ENCODE assay signal across 8 mouse cellular contexts in genomic region chr5:75977441-75978373, GRCm38 (mm10). TPM values are rescaled to one million over a fixed set of nuclear protein-coding genes. Genes with fewer than 3 reads are reported as not detected.
DNase-seq lines count a peak whose midpoint lies in the region; ATAC-seq lines count a peak whose summit lies in the region.

No protein-coding gene starts in this region.

- peak; percentile 16 to 33 for DNase-seq in layer of hippocampus, postnatal 10 days (ENCODE audit: low spot score in 2 of 2)
- DNase-seq in layer of hippocampus, adult 8-10 months (ENCODE audit: low spot score in 2 of 2), result no peak
- DNase-seq in right cerebral cortex, postnatal 25 days, result peak; percentile 15
- DNase-seq in Muller cell, postnatal 12 days (ENCODE audit: inconsistent ontology term), result no peak

- H3K4me2 ChIP-seq in forebrain, embryonic 13.5 days, result peak overlapping the region; percentile 98
- H3K4me2 ChIP-seq in kidney, embryonic 15.5 days, result peak overlapping the region; percentile 97

- peak overlapping the region; percentile 71 for H3K9ac ChIP-seq in forebrain, embryonic 13.5 days
- peak overlapping the region; percentile 56 for H3K9ac ChIP-seq in kidney, embryonic 15.5 days

- no peaks in the 10 kb centered on the region for H3K79me2 ChIP-seq in macrophage (ENCODE audit: inconsistent target)

- 1% methylated on average over 54 of the region's 54 CpGs for whole genome bisulfite sequencing in forebrain, embryonic 13.5 days
- WGBS in kidney, embryonic 15.5 days, result 1% methylated on average over 54 of the region's 54 CpGs
- WGBS in macrophage (ENCODE audit: missing documents), result 17% methylated on average over 54 of the region's 54 CpGs

- H3K9me3 ChIP-seq in forebrain, embryonic 13.5 days (replicated peaks), result no peaks in the 10 kb centered on the region
- no peaks in the 10 kb centered on the region; the same call in 1 of the 2 replicates for H3K9me3 ChIP-seq in kidney, embryonic 15.5 days (replicated peaks)

- H3K4me3 ChIP-seq in brown adipose tissue, adult 24 weeks (ENCODE audit: insufficient read depth, low read depth, low read length), result peak overlapping the region; percentile 91
- H3K4me3 ChIP-seq in forebrain, embryonic 13.5 days, result peak overlapping the region; percentile 58
- H3K4me3 ChIP-seq in kidney, embryonic 15.5 days (replicated peaks), result peak overlapping the region; percentile 61
- H3K4me3 ChIP-seq in macrophage (ENCODE audit: inconsistent target), result peak overlapping the region; percentile 47

- peaks cover 7% of the 10 kb centered on the region; the same call in 1 of the 2 replicates for H3K4me1 ChIP-seq in brown adipose tissue, adult 24 weeks (ENCODE audit: control insufficient read depth, insufficient read depth, insufficient read length, low read length)
- peaks cover 18% of the 10 kb centered on the region for H3K4me1 ChIP-seq in forebrain, embryonic 13.5 days
- H3K4me1 ChIP-seq in kidney, embryonic 15.5 days, result peaks cover 20% of the 10 kb centered on the region

- ATAC-seq in forebrain, embryonic 13.5 days, result peak; percentile 72
- ATAC-seq in kidney, embryonic 15.5 days (replicated peaks; ENCODE audit: low FRiP score), result peak; percentile 77

- H3K27me3 ChIP-seq in forebrain, embryonic 13.5 days, result peaks cover 93% of the 10 kb centered on the region
- peaks cover 66% of the 10 kb centered on the region for H3K27me3 ChIP-seq in kidney, embryonic 15.5 days

- no peaks in the 10 kb centered on the region for H3K36me3 ChIP-seq in forebrain, embryonic 13.5 days (ENCODE audit: poor library complexity, severe bottlenecking)
- H3K36me3 ChIP-seq in kidney, embryonic 15.5 days, result no peaks in the 10 kb centered on the region
- no peaks in the 10 kb centered on the region for H3K36me3 ChIP-seq in macrophage (ENCODE audit: inconsistent target)

- peak overlapping the region; percentile 92 for H3K27ac ChIP-seq in brown adipose tissue, adult 24 weeks (replicated peaks; ENCODE audit: low read depth, low read length)
- no peak overlapping the region for H3K27ac ChIP-seq in forebrain, embryonic 13.5 days
- H3K27ac ChIP-seq in kidney, embryonic 15.5 days, result peak overlapping the region; percentile 69
- H3K27ac ChIP-seq in macrophage, result no peak overlapping the region

RNA-seq across cellular contexts. Expression of gene Kdr, which starts 0.6 kb away (rescaled TPM):
- total RNA-seq in layer of hippocampus, postnatal 10 days (2021), result 10 to 100 TPM; 26.9 to 30.2 TPM
- total RNA-seq in layer of hippocampus, adult 8-10 months (2022), result 1 to 10 TPM; 5.6 to 9.1 (median 7.6) TPM
- polyA plus RNA-seq in brown adipose tissue, adult 24 weeks (2012; ENCODE audit: insufficient read depth, insufficient read length, missing spikeins), result 22.0 and 39.9 TPM in 2 replicates
- polyA plus RNA-seq in forebrain, embryonic 13.5 days (2015; fragmentation: Nextera tagmentation; extraction: Ambion mirVana), result 16.9 and 17.3 TPM in 2 replicates
- polyA plus RNA-seq in kidney, embryonic 15.5 days (2015; fragmentation: Nextera tagmentation; extraction: Ambion mirVana), result 37.8 and 41.7 TPM in 2 replicates
- 10 to 100 TPM in 12 of 26 experiments, 1 to 10 TPM in 14; 3.9 to 24.2 (median 9.2) TPM for total RNA-seq in macrophage (2018; cell fraction: chromatin; rRNA removed)
- total RNA-seq in macrophage (2018; cell fraction: cytosol; rRNA removed), result 10 to 100 TPM in 18 of 26 experiments, 1 to 10 TPM in 8; 6.7 to 33.5 (median 11.3) TPM
- total RNA-seq in macrophage (2018; cell fraction: nucleus; rRNA removed), result 10 to 100 TPM; 14.2 to 74.0 (median 24.9) TPM
- polyA plus RNA-seq in macrophage (2018), result 4.9 to 13.8 TPM (median 5.8 TPM) in 3 replicates

Comparison
In these comparisons a context has a peak if more than half of its experiments do, and no peak if none do; other contexts are left out.
1. DNase-seq: peak in layer of hippocampus, postnatal 10 days (2 of 2) and right cerebral cortex, postnatal 25 days (single experiment); none in layer of hippocampus, adult 8-10 months (0 of 2) and Muller cell, postnatal 12 days (single experiment).
2. H3K27ac ChIP-seq: peak in brown adipose tissue, adult 24 weeks (single experiment) and kidney, embryonic 15.5 days (single experiment); none in forebrain, embryonic 13.5 days (single experiment) and macrophage (single experiment).
3. Peak in every context shown above with its lines, with median percentiles within 50 percentile points of each other: H3K4me3 ChIP-seq.